Mouse (Mus musculus): Measurements from ENCODE around the gene Slit1.

GRCm38 (mm10) chr19:41589026-41589425 lies 154.4 kb downstream of the Slit1 start:
- TF ChIP-seq POLR2A (IDR thresholded peaks at IDR 0.05; ENCODE audit: borderline replicate concordance, extremely low read depth, low read depth, low read length) (no peak), CTCF (IDR thresholded peaks at IDR 0.05; ENCODE audit: insufficient read depth, low read length) (no peak)
